Mouse (Mus musculus): ENCODE results near the gene Hadh. TPM values are rescaled to one million over a fixed set of nuclear protein-coding genes. Genes with fewer than 3 reads are reported as not detected.

Hadh gene
- total and polyA plus RNA-seq, 3 experiments = 39.1 to 66.9 TPM; not detected in 1

DNA sequence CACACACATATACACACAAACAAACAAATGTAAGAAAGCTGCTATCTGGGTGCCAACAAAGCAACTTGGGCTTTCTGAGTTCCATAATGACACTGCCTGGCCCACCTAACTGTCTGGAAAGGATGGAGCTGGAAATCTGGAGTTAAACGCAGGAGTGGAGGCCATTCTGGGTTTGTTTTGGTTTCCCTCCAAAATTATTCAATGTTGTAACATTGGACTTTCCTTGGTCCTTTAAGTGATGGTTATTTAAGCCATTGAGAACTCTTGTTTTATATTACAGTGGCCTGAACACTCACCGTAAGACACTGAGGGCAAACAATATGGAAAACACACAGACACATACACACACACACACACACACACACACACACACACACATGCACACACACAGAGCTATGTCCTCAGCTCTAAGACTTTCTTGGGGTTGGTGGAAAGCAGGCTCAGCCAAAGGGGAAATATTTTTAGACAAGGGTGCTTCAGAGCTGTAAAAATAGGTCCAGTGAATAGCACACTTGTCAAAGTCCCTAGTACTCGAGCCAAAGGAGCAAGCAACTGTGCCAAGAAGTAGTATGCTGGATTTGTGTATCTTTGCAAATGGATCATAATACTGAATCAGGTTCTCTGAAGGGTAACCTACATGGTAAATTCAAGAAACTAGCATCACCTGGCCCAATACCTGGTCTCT, 5.4 kb downstream of the Hadh start:
- no peaks in the 10 kb centered on the region for H3K79me2 ChIP-seq (ENCODE audit: control insufficient read depth, insufficient read depth, low read length, poor library complexity)
- no peak overlapping the region for H3K27ac ChIP-seq (ENCODE audit: control insufficient read depth, low read depth, low read length)
- no peak for DNase-seq (ENCODE audit: low read depth, low spot score)
- H3K27me3 ChIP-seq (ENCODE audit: control insufficient read depth in 1 of 2, insufficient read depth in 2 of 2, low read length in 2 of 2) = no peaks in the 10 kb centered on the region
- peaks cover 4 to 8% of the 10 kb centered on the region in 2 experiments; a peak in 3 of 4 replicates for H3K4me1 ChIP-seq (ENCODE audit: control insufficient read depth in 1 of 2, insufficient read depth in 2 of 2, low read length in 2 of 2)
- no peak overlapping the region for H3K9ac ChIP-seq (ENCODE audit: control insufficient read depth, low read depth, low read length, poor library complexity, severe bottlenecking)
- no peak for TF ChIP-seq POLR2A (IDR thresholded peaks at IDR 0.05; ENCODE audit: control insufficient read depth in 1 of 2, insufficient read depth in 1 of 2, low read depth in 1 of 2, low read length in 2 of 2, poor library complexity in 1 of 2)
- no peak for TF ChIP-seq MAZ (IDR thresholded peaks at IDR 0.05; ENCODE audit: low read depth, low read length)
- TF ChIP-seq USF2 (IDR thresholded peaks at IDR 0.05; ENCODE audit: borderline replicate concordance in 1 of 2, insufficient read depth in 1 of 2, low read depth in 1 of 2, low read length in 2 of 2) = no peak
- TF ChIP-seq CHD1 (IDR thresholded peaks at IDR 0.05; ENCODE audit: low read depth, low read length) = no peak
- TF ChIP-seq MAX (IDR thresholded peaks at IDR 0.05; ENCODE audit: low read length) = no peak
- no peak for TF ChIP-seq HCFC1 (IDR thresholded peaks at IDR 0.05; ENCODE audit: low read depth, low read length)
- TF ChIP-seq CHD2 (IDR thresholded peaks at IDR 0.05; ENCODE audit: low read length) = no peak
- TF ChIP-seq SMC3 (IDR thresholded peaks at IDR 0.05; ENCODE audit: low read depth, low read length) = no peak
- no peak for TF ChIP-seq NELFE (IDR thresholded peaks at IDR 0.05; ENCODE audit: low read depth, low read length)
- TF ChIP-seq NRF1 (IDR thresholded peaks at IDR 0.05; ENCODE audit: insufficient read depth, low read depth, low read length, poor library complexity, severe bottlenecking) = no peak
- TF ChIP-seq RCOR1 (IDR thresholded peaks at IDR 0.05; ENCODE audit: low read depth, low read length) = no peak
- no peak for TF ChIP-seq SIN3A (IDR thresholded peaks at IDR 0.05; ENCODE audit: low read length)
- no peak for TF ChIP-seq USF1 (IDR thresholded peaks at IDR 0.05; ENCODE audit: low read depth, low read length)
- TF ChIP-seq EP300 (IDR thresholded peaks at IDR 0.05; ENCODE audit: low read depth in 1 of 2, low read length in 2 of 2) = no peak
- TF ChIP-seq KAT2A (conservative IDR thresholded peaks at IDR 0.05; ENCODE audit: low read depth, low read length) = no peak
- no peak for TF ChIP-seq TCF12 (IDR thresholded peaks at IDR 0.05; ENCODE audit: low read depth, low read length)
- TF ChIP-seq TAL1 (IDR thresholded peaks at IDR 0.05; ENCODE audit: low read length) = no peak
- TF ChIP-seq ETS1 (IDR thresholded peaks at IDR 0.05; ENCODE audit: low read depth, low read length) = no peak
- TF ChIP-seq ZC3H11A (IDR thresholded peaks at IDR 0.05; ENCODE audit: low read depth, low read length) = no peak
- no peaks in the 10 kb centered on the region for H3K9me3 ChIP-seq (replicated peaks; ENCODE audit: insufficient read depth, low read length)
- H3K4me3 ChIP-seq (ENCODE audit: control insufficient read depth in 1 of 2, insufficient read depth in 1 of 2, low read depth in 2 of 2, low read length in 2 of 2) = no peak overlapping the region
- H3K36me3 ChIP-seq (ENCODE audit: control insufficient read depth in 1 of 2, insufficient read depth in 2 of 2, low read length in 2 of 2) = peaks cover 0 to 5% of the 10 kb centered on the region in 2 experiments; a peak in 2 of 4 replicates

DNA sequence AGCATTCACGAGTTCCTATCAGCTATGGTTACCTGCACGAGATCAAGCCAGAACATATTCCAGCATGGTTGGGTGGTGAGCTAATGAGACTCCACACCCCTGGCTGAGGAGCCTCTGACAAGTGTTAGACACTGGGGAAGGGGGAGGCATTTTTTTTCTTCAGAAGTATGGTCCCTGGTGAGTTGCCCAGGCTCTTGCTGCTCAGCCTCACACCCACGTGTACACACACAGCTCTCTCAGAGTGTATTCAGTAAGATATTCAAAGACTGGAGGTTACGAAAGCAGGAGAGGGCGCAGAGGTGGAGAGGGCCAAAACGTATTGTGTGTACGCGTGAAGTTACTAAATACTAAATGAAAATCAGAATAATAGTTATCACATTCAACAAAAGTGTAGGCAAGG, 6.4 kb downstream of the Hadh start:
- TF ChIP-seq TBP (IDR thresholded peaks at IDR 0.05; ENCODE audit: low read depth, low read length) = no peak
- Histone ChIP-seq H3K4me1 (ENCODE audit: control insufficient read depth in 1 of 2, insufficient read depth in 2 of 2, low read length in 2 of 2) (peaks cover 0 to 4% of the 10 kb centered on the region in 2 experiments; a peak in 2 of 4 replicates), H3K36me3 (ENCODE audit: control insufficient read depth in 1 of 2, insufficient read depth in 2 of 2, low read length in 2 of 2) (peaks cover 0 to under 1% of the 10 kb centered on the region in 2 experiments; a peak in 1 of 4 replicates)

More for the DNA sequence above, 6.4 kb downstream of the Hadh start:
- Histone ChIP-seq H3K27ac (ENCODE audit: control insufficient read depth, low read depth, low read length) (no peak overlapping the region), H3K4me3 (ENCODE audit: control insufficient read depth in 1 of 2, insufficient read depth in 1 of 2, low read depth in 2 of 2, low read length in 2 of 2) (no peak overlapping the region), H3K79me2 (ENCODE audit: control insufficient read depth, insufficient read depth, low read length, poor library complexity) (no peaks in the 10 kb centered on the region), H3K9ac (ENCODE audit: control insufficient read depth, low read depth, low read length, poor library complexity, severe bottlenecking) (no peak overlapping the region), H3K27me3 (ENCODE audit: control insufficient read depth in 1 of 2, insufficient read depth in 2 of 2, low read length in 2 of 2) (no peaks in the 10 kb centered on the region), H3K9me3 (replicated peaks; ENCODE audit: insufficient read depth, low read length) (no peaks in the 10 kb centered on the region)
- no peak for DNase-seq (ENCODE audit: low read depth, low spot score)

Data from MEL (cell line).